ENCODE assay signal across 11 mouse cellular contexts in genomic region chr11:76120407-76120901, GRCm38 (mm10). TPM values are rescaled to one million over a fixed set of nuclear protein-coding genes. Genes with fewer than 3 reads are reported as not detected.
DNase-seq lines count a peak whose midpoint lies in the region; ATAC-seq lines count a peak whose summit lies in the region.
"Had no signal": no experiment of that assay in that cellular context is flagged by ENCODE, and none has a peak within 500 bp of the region (broad histone marks: within the 10 kb centered on the region; RNA-seq: fewer than 3 reads in every experiment).

No protein-coding gene starts in this region.

- peaks cover 38% of the 10 kb centered on the region for H3K36me3 ChIP-seq in heart, embryonic 14.5 days (ENCODE audit: control insufficient read depth, insufficient read depth, low read length)
- peaks cover 11% of the 10 kb centered on the region; the same call in 1 of the 2 replicates for H3K36me3 ChIP-seq in stomach, embryonic 14.5 days (ENCODE audit: control insufficient read depth, insufficient read depth, low read length)

- H3K4me1 ChIP-seq in heart, embryonic 14.5 days (ENCODE audit: control insufficient read depth in 2 of 2, insufficient read depth in 2 of 2, low read length in 2 of 2), result peaks cover 12 to 35% of the 10 kb centered on the region in 2 experiments
- H3K4me1 ChIP-seq in stomach, embryonic 14.5 days (ENCODE audit: control insufficient read depth, insufficient read depth, low read length), result peaks cover 19% of the 10 kb centered on the region

- WGBS in heart, embryonic 14.5 days, result 34% methylated on average over 10 of the region's 10 CpGs
- 30% methylated on average over 10 of the region's 10 CpGs for WGBS in stomach, embryonic 14.5 days

- no peak overlapping the region for H3K9ac ChIP-seq in heart, embryonic 14.5 days (ENCODE audit: low read length)
- no peak overlapping the region for H3K9ac ChIP-seq in stomach, embryonic 14.5 days (replicated peaks; ENCODE audit: low read depth, low read length)

- no peak overlapping the region for H3K4me2 ChIP-seq in heart, embryonic 14.5 days (ENCODE audit: low read length)
- no peak overlapping the region for H3K4me2 ChIP-seq in stomach, embryonic 14.5 days (replicated peaks; ENCODE audit: low read depth, low read length)

- H3K9me3 ChIP-seq in heart, embryonic 14.5 days (ENCODE audit: control insufficient read depth, low read length), result no peaks in the 10 kb centered on the region
- H3K9me3 ChIP-seq in stomach, embryonic 14.5 days (ENCODE audit: control insufficient read depth, low read depth, low read length), result no peaks in the 10 kb centered on the region

- no peaks in the 10 kb centered on the region for H3K27me3 ChIP-seq in heart, embryonic 14.5 days (ENCODE audit: control insufficient read depth, insufficient read depth, low read length)
- H3K27me3 ChIP-seq in stomach, embryonic 14.5 days (ENCODE audit: control insufficient read depth, insufficient read depth, low read length), result no peaks in the 10 kb centered on the region

- DNase-seq in layer of hippocampus, adult 11-12 months (ENCODE audit: low spot score), result peak; percentile 41
- DNase-seq in layer of hippocampus, postnatal 10 days (ENCODE audit: low spot score in 2 of 2), result no peak
- DNase-seq in layer of hippocampus, adult 8-10 months (ENCODE audit: low spot score in 2 of 2), result peak; percentile 40 to 60
- no peak for DNase-seq in thymus, postnatal 4 days
- DNase-seq in ovary, adult 18-20 months (ENCODE audit: low spot score), result no peak
- DNase-seq: cerebellum, adult 2 months had no signal

- peak overlapping the region; percentile 19 to 31; a peak in 2 of 4 replicates for H3K27ac ChIP-seq in heart, embryonic 14.5 days (replicated peaks in 1 of 2; ENCODE audit: control insufficient read depth in 1 of 2, insufficient read depth in 1 of 2, low read depth in 2 of 2, low read length in 2 of 2)
- peak overlapping the region; percentile 72; the same call in 1 of the 2 replicates for H3K27ac ChIP-seq in stomach, embryonic 14.5 days (ENCODE audit: low read length)
- H3K27ac ChIP-seq: macrophage had no signal

- no peak for ATAC-seq in heart, embryonic 14.5 days (ENCODE audit: insufficient number of reproducible peaks, insufficient read depth, low FRiP score, low read depth)
- ATAC-seq in stomach, embryonic 14.5 days (ENCODE audit: insufficient number of reproducible peaks, insufficient read depth, low FRiP score, low read depth), result peak; percentile 70; the same call in 1 of the 2 replicates
- ATAC-seq in erythroblast, adult 5-6 weeks (replicated peaks; ENCODE audit: low FRiP score, poor library complexity, severe bottlenecking), result no peak
- ATAC-seq: CD4-positive, CD25-positive, alpha-beta regulatory T cell, adult 4 months had no signal

- H3K4me3 ChIP-seq in heart, embryonic 14.5 days (ENCODE audit: control insufficient read depth in 1 of 2, insufficient read depth in 1 of 2, low read depth in 1 of 2, low read length in 2 of 2), result no peak overlapping the region
- H3K4me3 ChIP-seq in stomach, embryonic 14.5 days (ENCODE audit: low read depth, low read length), result no peak overlapping the region

RNA-seq across cellular contexts. Expression of gene Vps53, which starts 59.0 kb away (rescaled TPM):
- total RNA-seq in layer of hippocampus, postnatal 10 days (2021), result 10 to 100 TPM; 75.2 to 75.6 TPM
- polyA plus RNA-seq in heart, embryonic 14.5 days (2014; fragmentation: Nextera tagmentation; extraction: Ambion mirVana), result 31.5 and 32.5 TPM in 2 replicates
- 10 to 100 TPM; 90.2 to 98.1 (median 95.1) TPM for total RNA-seq in layer of hippocampus, adult 8-10 months (2022)
- polyA plus RNA-seq in stomach, embryonic 14.5 days (2014; fragmentation: Nextera tagmentation; extraction: Ambion mirVana), result 39.2 and 41.7 TPM in 2 replicates
- total RNA-seq in erythroblast, adult 5-6 weeks (2015; ENCODE audit: low replicate concordance), result 9.4 and 14.6 TPM in 2 replicates
- 13.0 and 13.1 TPM in 2 replicates for total RNA-seq in erythroblast, adult 5-6 weeks (2017; ENCODE audit: low replicate concordance)

RNA-seq across cellular contexts. Expression of gene Fam57a, which starts 59.0 kb away (rescaled TPM):
- 10 to 100 TPM; 20.2 to 22.3 TPM for total RNA-seq in layer of hippocampus, postnatal 10 days (2021)
- 22.4 and 23.1 TPM in 2 replicates for polyA plus RNA-seq in heart, embryonic 14.5 days (2014; fragmentation: Nextera tagmentation; extraction: Ambion mirVana)
- total RNA-seq in layer of hippocampus, adult 8-10 months (2022), result 10 to 100 TPM; 17.9 to 22.0 (median 19.9) TPM
- 73.3 and 80.6 TPM in 2 replicates for polyA plus RNA-seq in stomach, embryonic 14.5 days (2014; fragmentation: Nextera tagmentation; extraction: Ambion mirVana)
- total RNA-seq in erythroblast, adult 5-6 weeks (2015; ENCODE audit: low replicate concordance), result 1.5 and 3.6 TPM in 2 replicates
- total RNA-seq in erythroblast, adult 5-6 weeks (2017; ENCODE audit: low replicate concordance), result 0.17 and 3.5 TPM in 2 replicates

Comparison
In these comparisons a context has a peak if more than half of its experiments do, and no peak if none do; other contexts are left out.
1. DNase-seq: peak in layer of hippocampus, adult 11-12 months (single experiment) and layer of hippocampus, adult 8-10 months (2 of 2); none in layer of hippocampus, postnatal 10 days (0 of 2), thymus, postnatal 4 days (single experiment) and ovary, adult 18-20 months (single experiment).
2. RNA of gene Vps53, which starts 59.0 kb away (total RNA-seq): 90.2 to 98.1 TPM in layer of hippocampus, adult 8-10 months and 75.2 to 75.6 TPM in layer of hippocampus, postnatal 10 days; 9.4 to 14.6 TPM in erythroblast, adult 5-6 weeks; every median in the first group is over 4 times any median in the second.
3. RNA of gene Fam57a, which starts 59.0 kb away (total RNA-seq): 20.2 to 22.3 TPM in layer of hippocampus, postnatal 10 days and 17.9 to 22.0 TPM in layer of hippocampus, adult 8-10 months; 0.17 to 3.6 TPM in erythroblast, adult 5-6 weeks; every median in the first group is over 4 times any median in the second.